Mouse (Mus musculus): ENCODE results near the gene Thoc5.

Gene Thoc5

DNA sequence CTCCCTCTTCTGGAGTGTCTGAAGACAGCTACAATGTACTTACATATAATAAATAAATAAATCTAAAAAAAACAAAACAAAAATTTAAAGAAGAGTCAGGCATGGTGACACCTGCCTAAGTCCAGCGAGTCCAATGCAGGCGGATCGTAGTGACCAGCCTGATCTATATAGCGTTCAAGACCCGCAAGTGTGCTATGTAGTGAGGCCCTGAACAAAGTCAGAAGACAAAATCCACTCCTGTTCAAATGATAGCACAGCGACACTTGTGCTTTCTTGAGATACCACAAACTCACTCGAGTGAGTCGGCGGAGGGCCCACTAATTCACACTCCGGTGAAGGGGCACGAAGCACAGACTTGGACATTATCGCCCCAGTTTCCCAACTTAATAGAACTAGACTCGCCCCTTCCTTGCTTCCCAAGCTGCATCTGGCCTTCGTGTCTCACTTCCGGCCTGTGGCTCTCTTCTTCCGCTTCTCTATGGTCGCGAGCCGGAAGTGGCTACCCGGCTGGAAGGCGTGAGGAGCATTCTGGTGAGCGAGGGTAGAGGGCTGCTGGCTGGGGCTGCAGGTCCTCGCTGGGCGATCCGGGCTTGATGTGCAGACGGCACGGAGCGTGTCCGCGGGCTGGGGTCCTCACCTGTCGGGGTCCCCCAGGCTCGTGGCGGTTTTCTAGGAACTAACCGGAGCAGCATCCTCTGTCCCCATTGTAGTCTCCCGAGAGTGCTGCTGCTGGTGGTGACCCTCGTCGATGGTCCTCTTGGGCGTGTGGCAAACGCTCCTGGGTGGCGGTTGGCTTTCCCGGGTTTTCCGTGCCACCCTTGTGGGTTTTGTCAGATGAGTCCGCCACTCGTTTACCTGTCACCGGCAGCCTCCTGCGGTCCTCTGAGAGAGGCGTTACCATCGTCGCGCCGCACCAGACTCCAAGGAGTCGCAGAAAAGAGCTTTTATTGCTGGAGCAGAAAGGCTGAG, at the start of gene Thoc5:
TSS of gene Thoc5 (plus strand) at position 473 of the 969 bp plus-strand sequence.
- in situ Hi-C loops (cut with MboI; ENCODE audit: unreplicated experiment in 2 of 2): no loop called here

DNA sequence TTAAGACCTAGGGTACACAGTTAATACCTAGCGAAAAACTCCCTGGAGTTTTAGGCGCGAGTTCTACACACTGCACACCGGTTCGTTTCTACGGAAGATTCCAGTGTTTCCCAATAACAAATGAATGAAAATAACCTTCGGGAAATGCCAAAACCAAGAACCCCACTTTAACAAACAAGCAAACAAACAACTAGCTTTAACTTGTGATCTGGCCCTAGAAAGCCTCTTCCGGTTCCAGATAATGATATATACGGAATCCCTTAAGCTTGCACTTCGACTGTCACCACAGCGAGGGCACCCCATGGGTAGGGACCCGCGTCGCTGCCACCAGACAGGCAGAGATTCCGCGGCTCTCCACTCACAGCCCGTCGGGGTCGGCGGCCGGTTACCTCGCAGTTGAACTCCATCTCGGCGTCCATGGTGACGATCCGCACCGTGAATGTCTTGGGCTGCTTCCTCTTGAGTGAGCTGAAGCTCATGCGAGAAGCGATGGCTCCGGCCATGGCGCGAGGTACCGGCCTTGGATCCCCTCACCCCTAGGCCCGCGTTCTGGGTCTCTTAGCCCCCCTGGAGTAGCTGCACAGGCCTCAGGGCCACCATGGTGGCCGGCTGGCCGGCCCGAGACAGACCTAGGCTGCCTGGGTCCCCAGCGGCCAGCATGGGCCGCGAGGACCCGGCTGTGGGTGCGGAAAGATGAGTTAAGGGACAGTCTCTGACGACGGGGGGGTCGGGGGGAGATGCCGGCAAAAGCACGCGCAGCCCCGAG, 46.5 kb upstream of the Thoc5 start:
- in situ Hi-C loops (cut with MboI; ENCODE audit: unreplicated experiment in 2 of 2): no loop called here

DNA sequence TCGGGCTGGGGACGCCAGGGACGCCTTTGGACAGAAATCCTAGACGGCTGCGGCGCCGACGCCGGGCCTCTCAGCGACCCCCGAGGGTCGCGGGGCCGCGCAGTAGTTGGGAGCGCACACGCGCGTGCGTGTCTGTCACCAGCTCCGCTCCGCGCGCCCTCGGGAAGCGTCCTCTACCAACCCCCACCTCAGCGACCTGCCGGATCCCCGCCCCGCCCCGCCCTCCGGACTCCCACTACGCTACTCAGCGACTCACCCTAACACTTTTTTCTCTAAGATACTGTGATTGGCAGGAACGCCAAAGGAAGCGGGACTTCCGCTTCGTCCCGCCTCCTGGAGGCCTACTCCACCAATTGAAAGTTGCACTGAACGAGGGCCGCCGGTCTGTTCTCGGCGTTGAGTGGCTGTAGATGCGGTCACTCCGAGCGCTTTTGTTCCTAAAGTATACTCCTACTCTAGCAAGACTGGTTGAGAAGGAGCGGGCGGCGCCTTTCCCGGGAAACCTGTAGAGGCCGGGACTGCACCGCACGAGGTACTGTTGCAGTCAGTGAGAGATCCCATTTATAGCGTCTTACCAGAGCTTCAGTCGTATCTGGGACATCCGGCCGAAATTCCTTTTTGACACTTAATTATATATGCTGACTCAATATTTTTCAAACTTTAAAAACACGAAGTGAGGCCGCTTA, 45.7 kb upstream of the Thoc5 start, which contains the start of gene Nf2:
TSS of gene Nf2 (minus strand) at position 279 of the 686 bp plus-strand sequence.
- in situ Hi-C loops (cut with MboI; ENCODE audit: unreplicated experiment in 2 of 2): no loop called here

- in situ Hi-C loops (cut with MboI; ENCODE audit: unreplicated experiment in 2 of 2): no loop called here
These were observed 44.7 kb upstream of the Thoc5 start for GRCm38 (mm10) chr11:4850404-4850803.

- in situ Hi-C loops (cut with MboI; ENCODE audit: unreplicated experiment in 2 of 2): no loop called here
These were observed 42.1 kb upstream of the Thoc5 start for GRCm38 (mm10) chr11:4853021-4853420.

DNA sequence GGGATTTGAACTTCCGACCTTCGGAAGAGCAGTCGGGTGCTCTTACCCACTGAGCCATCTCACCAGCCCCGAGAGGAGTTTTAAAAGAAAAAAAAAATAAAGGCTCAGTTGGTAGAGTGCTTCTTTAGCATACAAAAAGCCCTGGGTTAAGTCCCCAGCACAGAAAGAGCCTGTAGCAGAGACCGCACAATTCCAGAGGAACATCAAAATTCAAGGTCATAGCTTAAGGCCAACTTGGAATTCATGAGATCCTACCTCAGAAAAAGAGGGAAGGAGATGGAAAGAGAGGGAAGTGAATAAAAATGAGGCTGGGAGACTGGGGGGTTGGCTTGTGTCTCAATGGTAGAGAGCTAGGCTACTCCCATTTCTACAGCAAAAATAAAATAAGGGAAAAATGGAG, 40.9 kb upstream of the Thoc5 start:
- in situ Hi-C loops (cut with MboI; ENCODE audit: unreplicated experiment in 2 of 2): no loop called here

GRCm38 (mm10) chr11:4858416-4858815, 36.7 kb upstream of the Thoc5 start:
- in situ Hi-C loops (cut with MboI; ENCODE audit: unreplicated experiment in 2 of 2): no loop called here

- in situ Hi-C loops (cut with MboI; ENCODE audit: unreplicated experiment in 2 of 2): loop anchor here in 1 of 2 experiments (10.0 kb wide), 1 partner anchor 426 kb away; no protein-coding TSS in a partner anchor
These were observed 34.1 kb upstream of the Thoc5 start for GRCm38 (mm10) chr11:4860986-4861385.

DNA sequence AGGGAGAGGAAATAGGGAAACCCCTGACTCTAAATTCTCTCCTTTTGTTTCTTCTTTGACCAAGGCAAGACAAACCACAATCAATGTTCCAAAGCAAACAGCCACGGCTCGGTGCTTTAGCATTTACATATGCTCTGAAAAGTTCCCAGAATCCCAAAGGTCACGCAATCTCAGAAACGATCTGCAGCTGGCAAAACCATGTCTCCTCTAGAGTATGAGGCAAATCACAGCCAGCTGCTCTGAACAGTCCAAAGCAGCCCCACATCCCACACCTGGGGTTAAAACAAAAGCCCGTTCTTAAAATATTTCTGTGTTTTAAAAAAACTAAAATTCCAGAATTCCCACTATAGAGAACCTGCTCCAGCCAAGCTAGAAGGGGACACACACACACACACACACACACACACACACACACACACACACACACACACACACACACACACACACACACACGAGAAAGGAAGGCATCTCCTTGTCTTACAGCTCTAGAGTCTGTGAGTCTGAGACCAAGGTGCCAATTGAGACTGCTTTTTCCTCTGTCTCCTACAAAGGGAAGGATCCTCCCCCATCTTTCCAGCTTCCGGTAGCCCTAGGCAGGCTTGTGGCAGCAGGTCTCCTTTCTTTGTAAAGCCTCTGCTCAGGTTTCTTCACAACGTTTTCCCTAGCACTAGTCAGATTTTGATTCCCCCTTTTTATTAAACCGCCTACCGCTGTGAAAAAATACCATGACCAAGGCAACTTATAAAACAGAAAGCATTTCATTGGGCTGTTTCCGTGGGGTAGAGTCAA, 33.1 kb upstream of the Thoc5 start:
- in situ Hi-C loops (cut with MboI; ENCODE audit: unreplicated experiment in 2 of 2): loop anchor here in 1 of 2 experiments (10.0 kb wide), 1 partner anchor 427 kb away; no protein-coding TSS in a partner anchor

- in situ Hi-C loops (cut with MboI; ENCODE audit: unreplicated experiment in 2 of 2): loop anchor here in 1 of 2 experiments (10.0 kb wide), 1 partner anchor 428 kb away; no protein-coding TSS in a partner anchor
These were observed 32.4 kb upstream of the Thoc5 start for GRCm38 (mm10) chr11:4862730-4863129.

GRCm38 (mm10) chr11:4865645-4866251, 29.4 kb upstream of the Thoc5 start:
- in situ Hi-C loops (cut with MboI; ENCODE audit: unreplicated experiment in 2 of 2): loop anchor here in 1 of 2 experiments (10.0 kb wide), 1 partner anchor 431 kb away; no protein-coding TSS in a partner anchor

- in situ Hi-C loops (cut with MboI; ENCODE audit: unreplicated experiment in 2 of 2): loop anchor here in 1 of 2 experiments (5.0 kb wide), 1 partner anchor 37 kb away; no protein-coding TSS in a partner anchor
These were observed 21.2 kb upstream of the Thoc5 start, which contains the start of gene Nipsnap1 for GRCm38 (mm10) chr11:4873755-4874475. Gene Nipsnap1 (plus strand): TSS chr11:4873951.

GRCm38 (mm10) chr11:4874551-4874950, 20.6 kb upstream of the Thoc5 start:
- in situ Hi-C loops (cut with MboI; ENCODE audit: unreplicated experiment in 2 of 2): loop anchor here in 1 of 2 experiments (5.0 kb wide), 1 partner anchor 37 kb away; no protein-coding TSS in a partner anchor

GRCm38 (mm10) chr11:4881087-4881486, 14.0 kb upstream of the Thoc5 start:
- in situ Hi-C loops (cut with MboI; ENCODE audit: unreplicated experiment in 2 of 2): no loop called here

GRCm38 (mm10) chr11:4882892-4883627, 12.1 kb upstream of the Thoc5 start:
- in situ Hi-C loops (cut with MboI; ENCODE audit: unreplicated experiment in 2 of 2): no loop called here

DNA sequence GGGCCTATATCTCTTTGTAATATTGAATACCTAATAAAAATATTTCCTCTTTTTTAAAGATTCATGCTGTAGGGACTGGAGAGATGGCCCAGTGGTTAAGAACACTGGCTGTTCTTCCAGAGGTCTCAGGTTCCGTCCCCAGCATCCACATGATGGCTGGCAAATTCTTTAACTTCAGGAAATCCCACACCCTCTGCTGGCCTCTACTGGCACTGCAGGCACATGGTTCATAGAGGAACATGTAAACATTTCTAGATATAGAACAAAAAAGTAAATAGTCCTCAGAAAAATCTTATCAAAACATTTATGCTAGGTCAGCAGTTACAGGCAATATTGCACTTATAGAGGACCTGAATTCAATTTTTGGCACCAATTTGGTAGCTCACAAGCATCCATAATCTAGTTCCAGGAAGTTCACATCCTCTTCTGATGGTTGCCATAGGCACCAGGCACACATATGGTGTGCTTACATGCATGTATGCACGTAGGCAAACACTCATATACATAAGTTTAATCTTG, 9.7 kb upstream of the Thoc5 start:
- in situ Hi-C loops (cut with MboI; ENCODE audit: unreplicated experiment in 2 of 2): no loop called here

- in situ Hi-C loops (cut with MboI; ENCODE audit: unreplicated experiment in 2 of 2): no loop called here
These were observed 8.1 kb upstream of the Thoc5 start for GRCm38 (mm10) chr11:4886987-4887386.

Data from v-Abl transformed pro-B cells (cell line).